Mouse (Mus musculus) liver, adult 2 months (tissue): Measurements from ENCODE around the gene Ocln. TPM values are rescaled to one million over a fixed set of nuclear protein-coding genes. Genes with fewer than 3 reads are reported as not detected.
A peak's percentile ranks its signal among the peaks of the same experiment; 100 is the strongest.

Experiments used
- DNase-seq: peaks from one replicate; pipeline ENCODE4 v3.0.0-alpha.2; 2011; ENCODE audit warnings: low read depth, low spot score; ENCODE audit errors: extremely low read depth
- H3K27ac ChIP-seq: fragments of 200-500 bp; replicated peaks from 2 replicates; pipeline ENCODE4 v1.5.1; 2012; ENCODE audit warnings: low read depth, mild to moderate bottlenecking, control low read depth, inconsistent platforms, low read length; ENCODE audit not compliant: insufficient read depth
- H3K27me3 ChIP-seq: fragments of 200-500 bp; 2 replicates; pipeline ENCODE4 v1.6.1; 2012; ENCODE audit warnings: mild to moderate bottlenecking, moderate library complexity, low read length, inconsistent platforms; ENCODE audit not compliant: control insufficient read depth, insufficient read depth
- H3K36me3 ChIP-seq: fragments of 200-500 bp; 2 replicates; pipeline ENCODE4 v1.6.1; 2012; ENCODE audit warnings: low read length, inconsistent platforms; ENCODE audit not compliant: control insufficient read depth, insufficient read depth
- H3K4me1 ChIP-seq: fragments of 200-500 bp; 2 replicates; pipeline ENCODE4 v1.6.1; 2011; ENCODE audit warnings: low read length; ENCODE audit not compliant: control insufficient read depth, insufficient read depth
- H3K4me3 ChIP-seq: fragments of 200-500 bp; 2 replicates; pipeline ENCODE4 v1.5.1; 2011; ENCODE audit warnings: low read depth, mild to moderate bottlenecking, control low read depth, low read length, moderate library complexity; ENCODE audit not compliant: insufficient read depth
- H3K79me2 ChIP-seq: fragments of 200-500 bp; 2 replicates; pipeline ENCODE4 v1.6.1; 2012; ENCODE audit warnings: inconsistent platforms, mild to moderate bottlenecking, low read length, moderate library complexity; ENCODE audit not compliant: control insufficient read depth, insufficient read depth
- H3K9ac ChIP-seq: fragments of 200-500 bp; 2 replicates; pipeline ENCODE4 v1.6.1; 2012; ENCODE audit warnings: low read depth, mild to moderate bottlenecking, control low read depth, inconsistent platforms, low read length
- CTCF ChIP-seq: fragments of 200-500 bp; IDR thresholded peaks from 2 replicates; pipeline ENCODE4 v1.5.1; 2011; ENCODE audit warnings: low read depth, low read length, control low read depth
- POLR2A ChIP-seq: fragments of 200-500 bp; IDR thresholded peaks from 2 replicates; pipeline ENCODE4 v1.6.1; 2011; ENCODE audit warnings: low read length, control low read depth; ENCODE audit not compliant: insufficient read depth; ENCODE audit errors: extremely low read depth
- WGBS: fragments of 180-500 bp; shearing (Covaris S2); methylation state at CpG from one replicate; pipeline ENCODE4 v1.1.7; 2018; 5-methylcytosine and 5-hydroxymethylcytosine counted together
- polyA plus RNA-seq: library from polyadenylated mRNA; depleted of rRNA; stranded (reverse); fragments of >200 nt; gene quantifications from 2 replicates; pipeline ENCODE4 v1.2.3, GENCODE M21; 2012
- total RNA-seq: library from RNA; depleted of rRNA; stranded (reverse); fragments of >200 nt; gene quantifications from 2 replicates; pipeline ENCODE4 v1.2.3, GENCODE M21; 2014

Ocln gene
- total and polyA plus RNA-seq, 2 experiments = 6.1 to 51.9 TPM

- WGBS = 79% methylated on average over 3 of the region's 3 CpGs
- Histone ChIP-seq H3K4me1 (peaks cover 5% of the 10 kb centered on the region), H3K27me3 (no peaks in the 10 kb centered on the region), H3K79me2 (peaks cover 21% of the 10 kb centered on the region), H3K27ac (no peak overlapping the region), H3K9ac (no peak overlapping the region), H3K4me3 (no peak overlapping the region), H3K36me3 (peaks cover 2% of the 10 kb centered on the region; the same call in 1 of the 2 replicates)
- no peak for TF ChIP-seq CTCF
- TF ChIP-seq POLR2A = no peak
- DNase-seq = no peak
Measured at GRCm38 (mm10) chr13:100536149-100536548, 16.4 kb downstream of the Ocln start.

- WGBS = 13% methylated on average over 6 of the region's 6 CpGs
- DNase-seq = peak; percentile 99
- Histone ChIP-seq H3K4me3 (no peak overlapping the region), H3K9ac (no peak overlapping the region), H3K4me1 (peaks cover 13% of the 10 kb centered on the region), H3K79me2 (peaks cover 20% of the 10 kb centered on the region; the same call in 1 of the 2 replicates), H3K36me3 (no peaks in the 10 kb centered on the region), H3K27ac (peak overlapping the region; percentile 91), H3K27me3 (no peaks in the 10 kb centered on the region)
- no peak for TF ChIP-seq CTCF
- no peak for TF ChIP-seq POLR2A
Measured at GRCm38 (mm10) chr13:100532788-100533365, 19.6 kb downstream of the Ocln start.

- H3K9ac ChIP-seq = no peak overlapping the region
- H3K27me3 ChIP-seq = no peaks in the 10 kb centered on the region
- H3K27ac ChIP-seq = peak overlapping the region; percentile 42; the same call in 1 of the 2 replicates
- H3K79me2 ChIP-seq = peaks cover 24% of the 10 kb centered on the region
- TF ChIP-seq POLR2A = no peak
- TF ChIP-seq CTCF = no peak
- no peak overlapping the region for H3K4me3 ChIP-seq
- no peak for DNase-seq
- no peaks in the 10 kb centered on the region for H3K36me3 ChIP-seq
- peaks cover 29% of the 10 kb centered on the region for H3K4me1 ChIP-seq
- 26% methylated on average over 6 of the region's 6 CpGs for WGBS
Measured at GRCm38 (mm10) chr13:100526649-100527038, 25.9 kb downstream of the Ocln start.

- no peaks in the 10 kb centered on the region for H3K27me3 ChIP-seq
- H3K36me3 ChIP-seq = no peaks in the 10 kb centered on the region
- no peak overlapping the region for H3K4me3 ChIP-seq
- peaks cover 22% of the 10 kb centered on the region for H3K79me2 ChIP-seq
- peak overlapping the region; percentile 42; the same call in 1 of the 2 replicates for H3K27ac ChIP-seq
- peaks cover 29% of the 10 kb centered on the region for H3K4me1 ChIP-seq
- no peak overlapping the region for H3K9ac ChIP-seq
- peak; percentile 73 for DNase-seq
- WGBS = 22% methylated on average over 6 of the region's 6 CpGs
- no peak for TF ChIP-seq CTCF
- TF ChIP-seq POLR2A = no peak
Measured at GRCm38 (mm10) chr13:100525935-100526648, 26.4 kb downstream of the Ocln start.

GRCm38 (mm10) chr13:100524896-100525295 lies 27.6 kb downstream of the Ocln start:
- Histone ChIP-seq H3K27me3 (no peaks in the 10 kb centered on the region), H3K4me1 (peaks cover 29% of the 10 kb centered on the region)
- DNase-seq = peak; percentile 65

GRCm38 (mm10) chr13:100523698-100524097 lies 28.8 kb downstream of the Ocln start:
- H3K27ac ChIP-seq = no peak overlapping the region

More at GRCm38 (mm10) chr13:100524896-100525295, 27.6 kb downstream of the Ocln start:
- 27% methylated on average over 6 of the region's 6 CpGs for WGBS
- Histone ChIP-seq H3K79me2 (peaks cover 22% of the 10 kb centered on the region), H3K4me3 (no peak overlapping the region), H3K36me3 (no peaks in the 10 kb centered on the region), H3K27ac (no peak overlapping the region), H3K9ac (no peak overlapping the region)
- TF ChIP-seq CTCF (no peak), POLR2A (no peak)

More at GRCm38 (mm10) chr13:100523698-100524097, 28.8 kb downstream of the Ocln start:
- DNase-seq = peak; percentile 68
- Histone ChIP-seq H3K9ac (no peak overlapping the region), H3K27me3 (no peaks in the 10 kb centered on the region), H3K36me3 (no peaks in the 10 kb centered on the region), H3K79me2 (peaks cover 32% of the 10 kb centered on the region), H3K4me3 (no peak overlapping the region), H3K4me1 (peaks cover 28% of the 10 kb centered on the region)
- WGBS = 35% methylated on average over 2 of the region's 2 CpGs
- no peak for TF ChIP-seq POLR2A
- TF ChIP-seq CTCF = no peak
